Mouse (Mus musculus) ES-E14 (cell line): ENCODE measurements around the gene Atl2. TPM values are rescaled to one million over a fixed set of nuclear protein-coding genes. Genes with fewer than 3 reads are reported as not detected.

Source experiments
- DNase-seq: peaks from one replicate; pipeline ENCODE4 v3.0.0-alpha.2; 2013; ENCODE audit warnings: low read depth, low spot score
- H3K27ac ChIP-seq: 2 replicates; pipeline ENCODE4 v1.5.1; 2012; ENCODE audit warnings: low read depth, mild to moderate bottlenecking, low read length, moderate library complexity, mixed read lengths; ENCODE audit not compliant: poor library complexity, insufficient read depth, severe bottlenecking
- H3K36me3 ChIP-seq: 2 replicates; pipeline ENCODE4 v1.6.1; 2012; ENCODE audit warnings: mild to moderate bottlenecking, low read length, moderate library complexity, mixed read lengths; ENCODE audit not compliant: control insufficient read depth, poor library complexity, insufficient read depth, severe bottlenecking
- H3K4me1 ChIP-seq, 2 experiments: fragments of 150-350 bp in 1 of 2; sonication (generic) in 1 of 2; 2 replicates each; pipeline ENCODE4 v1.6.1; 2012; ENCODE audit warnings: low read length in 2 of 2, mild to moderate bottlenecking in 1 of 2, mixed read lengths in 1 of 2; ENCODE audit not compliant: control insufficient read depth in 2 of 2, insufficient read depth in 2 of 2, poor library complexity in 1 of 2
- H3K4me3 ChIP-seq, 2 experiments: fragments of 150-350 bp in 1 of 2; sonication (generic) in 1 of 2; 2 replicates each; pipeline ENCODE4 v1.5.1; 2012; ENCODE audit warnings: low read length in 2 of 2, low read depth in 1 of 2, mild to moderate bottlenecking in 1 of 2, mixed read lengths in 1 of 2; ENCODE audit not compliant: insufficient read depth in 1 of 2, poor library complexity in 1 of 2, severe bottlenecking in 1 of 2
- H3K9ac ChIP-seq: 2 replicates; pipeline ENCODE4 v1.6.1; 2012; ENCODE audit warnings: low read depth, mild to moderate bottlenecking, low read length, mixed read lengths; ENCODE audit not compliant: poor library complexity, insufficient read depth, severe bottlenecking
- H3K9me3 ChIP-seq: fragments of 150-350 bp; sonication (generic); 2 replicates; pipeline ENCODE4 v1.6.1; 2012; ENCODE audit warnings: low read depth, mild to moderate bottlenecking, low read length; ENCODE audit not compliant: control insufficient read depth, insufficient read depth
- CHD2 ChIP-seq: IDR thresholded peaks from 2 replicates; pipeline ENCODE4 v1.6.1; 2014; ENCODE audit warnings: mild to moderate bottlenecking, low read depth, low read length, inconsistent platforms
- HCFC1 ChIP-seq: IDR thresholded peaks from 2 replicates; pipeline ENCODE4 v1.6.1; 2012; ENCODE audit warnings: low read length, inconsistent platforms, borderline replicate concordance; ENCODE audit not compliant: insufficient read depth
- MAFK ChIP-seq: IDR thresholded peaks from 2 replicates; pipeline ENCODE4 v1.6.1; 2014; ENCODE audit warnings: mild to moderate bottlenecking, low read depth, low read length, inconsistent platforms; ENCODE audit not compliant: insufficient read depth
- ZC3H11A ChIP-seq: IDR thresholded peaks from 2 replicates; pipeline ENCODE4 v1.6.1; 2012; ENCODE audit warnings: low read depth, mild to moderate bottlenecking, inconsistent platforms, low read length, borderline replicate concordance
- ZNF384 ChIP-seq: IDR thresholded peaks from 2 replicates; pipeline ENCODE4 v1.6.1; 2012; ENCODE audit warnings: low read depth, low read length, inconsistent platforms
- in situ Hi-C, 2 experiments: fragments of 600-800 bp; cut with MboI; formaldehyde crosslinking; loops; one replicate each; pipeline ENCODE4 v1.15.1; 2025; ENCODE audit warnings: low sequenced_read_pairs in 2 of 2, inconsistent platforms in 1 of 2; ENCODE audit not compliant: unreplicated experiment in 2 of 2
- total RNA-seq: library from RNA; depleted of rRNA; stranded (reverse); fragments of 300-350 nt; gene quantifications from 2 replicates; pipeline ENCODE4 v1.2.3, GENCODE M21; 2012

Atl2 gene
- total RNA-seq, 1 experiment = 44.4 TPM

DNA sequence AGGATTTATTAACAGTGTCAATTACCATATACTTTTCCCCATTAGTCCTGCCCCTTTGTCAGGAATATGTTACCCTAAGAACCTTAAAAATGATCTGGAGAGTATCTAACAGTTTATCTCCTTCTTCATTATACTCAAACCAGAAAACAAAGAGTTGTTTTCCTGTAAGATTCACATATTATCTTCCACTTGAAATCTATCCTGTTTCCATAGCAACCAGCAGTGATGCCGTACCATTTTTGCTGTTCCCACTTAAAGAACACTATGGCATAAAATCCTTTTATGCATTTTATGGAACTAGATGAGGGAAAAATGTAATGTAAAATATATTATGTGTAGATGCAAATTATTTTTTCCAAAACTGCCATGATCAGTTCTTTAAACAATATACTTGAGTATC lies 8.0 kb downstream of the Atl2 start:
- no peak overlapping the region for H3K27ac ChIP-seq
- TF ChIP-seq MAFK (no peak), ZC3H11A (no peak), HCFC1 (no peak), CHD2 (no peak), ZNF384 (no peak)
- H3K4me3 ChIP-seq = no peak overlapping the region
- no peak overlapping the region for H3K9ac ChIP-seq
- in situ Hi-C loops = no loop called here
- DNase-seq = no peak
- H3K9me3 ChIP-seq = no peaks in the 10 kb centered on the region
- no peaks in the 10 kb centered on the region; the same call in 1 of the 2 replicates for H3K36me3 ChIP-seq
- H3K4me1 ChIP-seq = peaks cover 4 to 5% of the 10 kb centered on the region in 2 experiments; a peak in 3 of 4 replicates

DNA sequence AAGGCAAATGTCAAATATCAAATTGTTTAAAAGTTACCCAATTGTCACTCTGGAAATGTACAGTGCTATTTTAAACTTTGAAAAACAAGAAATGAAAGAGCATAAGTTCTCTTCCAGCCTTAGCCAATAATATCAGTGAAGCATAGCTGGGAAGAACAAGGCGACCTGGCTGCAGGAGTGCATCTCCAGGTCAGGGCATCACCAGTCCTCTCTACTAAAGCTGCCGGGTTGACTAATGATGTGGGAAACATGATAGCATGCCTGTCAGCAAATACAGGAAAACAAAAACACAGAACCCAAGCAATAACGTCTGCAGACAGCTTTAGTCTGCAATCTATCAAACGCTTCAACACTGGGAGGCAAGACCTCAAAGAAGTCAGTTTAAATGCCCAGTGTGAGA lies 12.7 kb downstream of the Atl2 start:
- no peaks in the 10 kb centered on the region for H3K9me3 ChIP-seq
- no peak overlapping the region for H3K4me3 ChIP-seq
- no peak for TF ChIP-seq HCFC1
- TF ChIP-seq CHD2 = no peak
- no peak for TF ChIP-seq ZC3H11A
- TF ChIP-seq ZNF384 = no peak
- no peak for TF ChIP-seq MAFK
- in situ Hi-C loops = no loop called here
- no peak overlapping the region for H3K9ac ChIP-seq
- H3K4me1 ChIP-seq = no peaks in the 10 kb centered on the region
- DNase-seq = no peak
- no peaks in the 10 kb centered on the region for H3K36me3 ChIP-seq
- H3K27ac ChIP-seq = no peak overlapping the region

DNA sequence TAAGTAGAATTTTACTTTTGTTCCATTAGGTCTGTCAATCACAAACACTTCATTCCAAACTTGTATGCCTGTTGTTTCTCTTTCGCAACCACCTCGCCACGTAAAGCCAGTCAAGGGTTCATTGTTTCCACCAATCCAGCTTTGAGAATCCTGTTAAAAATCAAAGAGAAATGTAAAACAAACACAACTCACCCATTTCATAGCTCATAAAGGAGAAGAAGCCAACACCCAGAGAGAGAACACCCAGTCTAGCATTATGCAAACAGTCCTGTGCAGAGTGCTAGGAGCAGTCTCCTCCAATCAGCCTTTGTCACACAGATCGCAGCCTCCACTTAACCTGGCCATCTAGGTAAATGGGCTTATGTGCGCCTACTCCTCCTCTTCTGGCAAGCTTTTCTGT lies 30.9 kb downstream of the Atl2 start:
- Histone ChIP-seq H3K9ac (no peak overlapping the region), H3K4me1 (no peaks in the 10 kb centered on the region), H3K27ac (no peak overlapping the region), H3K9me3 (no peaks in the 10 kb centered on the region), H3K4me3 (no peak overlapping the region), H3K36me3 (peaks cover 11% of the 10 kb centered on the region)
- TF ChIP-seq ZNF384 (no peak), ZC3H11A (no peak), CHD2 (no peak), HCFC1 (no peak), MAFK (no peak)
- DNase-seq = no peak
- in situ Hi-C loops = no loop called here

DNA sequence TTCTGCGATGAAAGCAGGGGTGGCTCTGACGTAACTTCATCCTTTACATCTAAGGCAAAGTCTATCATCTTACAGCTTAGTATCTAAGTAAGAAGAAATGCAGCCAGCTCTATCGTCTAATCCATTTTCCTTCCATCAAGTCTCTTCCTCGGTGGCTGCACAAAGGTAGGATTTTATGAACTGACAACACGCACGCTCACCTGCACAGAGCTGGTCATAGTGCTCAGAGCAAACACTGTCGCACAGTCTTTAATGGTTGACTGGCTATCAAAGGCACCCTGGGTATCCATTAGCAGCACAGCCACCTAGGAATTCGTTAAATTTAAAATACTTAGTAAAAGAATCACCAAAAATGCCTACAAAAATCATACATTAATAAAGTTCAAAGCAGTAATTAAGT lies 31.4 kb downstream of the Atl2 start:
- H3K9ac ChIP-seq = no peak overlapping the region
- in situ Hi-C loops = no loop called here
- peaks cover 13% of the 10 kb centered on the region for H3K36me3 ChIP-seq

DNA sequence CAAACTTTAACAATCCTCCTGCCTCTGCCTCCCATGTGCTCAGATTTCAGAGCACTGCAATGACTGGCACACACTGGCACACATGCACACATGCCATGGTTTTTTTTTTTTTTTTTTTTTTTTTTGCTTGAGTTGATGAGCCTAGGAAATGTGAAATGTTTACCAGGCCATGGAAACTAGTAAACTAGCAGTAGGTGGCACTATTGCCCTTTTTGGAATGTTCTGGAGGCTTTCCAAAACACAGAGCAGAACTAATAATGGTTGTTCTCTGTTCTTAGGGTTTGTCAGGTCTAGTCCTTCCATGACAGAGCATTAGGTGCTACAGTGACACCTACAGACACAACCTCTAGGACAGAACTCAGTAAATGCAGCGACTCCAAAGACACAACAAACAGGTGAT lies 33.9 kb downstream of the Atl2 start:
- no peak for DNase-seq
- no peak for TF ChIP-seq ZC3H11A
- TF ChIP-seq MAFK = no peak
- TF ChIP-seq HCFC1 = no peak
- no peak for TF ChIP-seq CHD2
- TF ChIP-seq ZNF384 = peak; percentile 57; the same call in 1 of the 2 replicates
- Histone ChIP-seq H3K4me3 (no peak overlapping the region), H3K4me1 (no peaks in the 10 kb centered on the region), H3K27ac (no peak overlapping the region), H3K36me3 (peaks cover 18% of the 10 kb centered on the region), H3K9ac (no peak overlapping the region), H3K9me3 (no peaks in the 10 kb centered on the region)
- in situ Hi-C loops = no loop called here

More for the DNA sequence above, 31.4 kb downstream of the Atl2 start:
- Histone ChIP-seq H3K9me3 (no peaks in the 10 kb centered on the region), H3K4me1 (no peaks in the 10 kb centered on the region), H3K4me3 (no peak overlapping the region), H3K27ac (no peak overlapping the region)
- no peak for TF ChIP-seq ZNF384
- no peak for TF ChIP-seq ZC3H11A
- TF ChIP-seq HCFC1 = no peak
- no peak for TF ChIP-seq MAFK
- no peak for TF ChIP-seq CHD2
- DNase-seq = no peak
